Mouse (Mus musculus): ENCODE results near the gene Ogdh.

GRCm38 (mm10) chr11:6256490-6257072 lies 34.9 kb upstream of the Ogdh start:
- TF ChIP-seq CTCF (IDR thresholded peaks at IDR 0.05; ENCODE audit: extremely low read depth, insufficient read length, insufficient replicate concordance, low read depth, low read length) (no peak), POLR2A (IDR thresholded peaks at IDR 0.05; ENCODE audit: low read depth, low read length) (no peak)
